Mouse (Mus musculus) forebrain, embryonic 12.5 days (tissue): ENCODE measurements at regions not wholly inside any gene's neighbourhood (a gene's known extent, or its start where the extent isn't known, plus 50 kb on each side); places are given as distances from the start of the nearest gene placed in this dataset.

Source experiments
- ATAC-seq: fragments of 200-750 bp; cut with Nextera tagmentation; 2 replicates; pipeline ENCODE4 v1.8.0; 2017; ENCODE audit warnings: moderate TSS enrichment; ENCODE audit not compliant: low FRiP score
- H3K27ac ChIP-seq: fragments of 300-500 bp; sonication (generic); 2 replicates; pipeline ENCODE4 v1.5.1; 2016; ENCODE audit warnings: mild to moderate bottlenecking
- H3K27me3 ChIP-seq: fragments of 300-500 bp; sonication (generic); 2 replicates; pipeline ENCODE4 v1.6.1; 2016; ENCODE audit warnings: mild to moderate bottlenecking
- H3K36me3 ChIP-seq: fragments of 300-500 bp; sonication (generic); replicated peaks from 2 replicates; pipeline ENCODE4 v1.6.1; 2016; ENCODE audit warnings: mild to moderate bottlenecking
- H3K4me1 ChIP-seq: fragments of 300-500 bp; sonication (generic); 2 replicates; pipeline ENCODE4 v1.6.1; 2016
- H3K4me2 ChIP-seq: fragments of 300-500 bp; sonication (generic); 2 replicates; pipeline ENCODE4 v1.6.1; 2016; ENCODE audit warnings: mild to moderate bottlenecking, moderate library complexity
- H3K4me3 ChIP-seq: fragments of 300-500 bp; sonication (generic); replicated peaks from 2 replicates; pipeline ENCODE4 v1.5.1; 2016; ENCODE audit warnings: mild to moderate bottlenecking
- H3K9ac ChIP-seq: fragments of 300-500 bp; sonication (generic); 2 replicates; pipeline ENCODE4 v1.6.1; 2016; ENCODE audit warnings: mild to moderate bottlenecking
- H3K9me3 ChIP-seq: fragments of 300-500 bp; sonication (generic); 2 replicates; pipeline ENCODE4 v1.6.1; 2016
- WGBS: fragments of 180-500 bp; shearing (Covaris S2); methylation state at CpG from one replicate; pipeline ENCODE4 v1.1.7; 2016; 5-methylcytosine and 5-hydroxymethylcytosine counted together

DNA sequence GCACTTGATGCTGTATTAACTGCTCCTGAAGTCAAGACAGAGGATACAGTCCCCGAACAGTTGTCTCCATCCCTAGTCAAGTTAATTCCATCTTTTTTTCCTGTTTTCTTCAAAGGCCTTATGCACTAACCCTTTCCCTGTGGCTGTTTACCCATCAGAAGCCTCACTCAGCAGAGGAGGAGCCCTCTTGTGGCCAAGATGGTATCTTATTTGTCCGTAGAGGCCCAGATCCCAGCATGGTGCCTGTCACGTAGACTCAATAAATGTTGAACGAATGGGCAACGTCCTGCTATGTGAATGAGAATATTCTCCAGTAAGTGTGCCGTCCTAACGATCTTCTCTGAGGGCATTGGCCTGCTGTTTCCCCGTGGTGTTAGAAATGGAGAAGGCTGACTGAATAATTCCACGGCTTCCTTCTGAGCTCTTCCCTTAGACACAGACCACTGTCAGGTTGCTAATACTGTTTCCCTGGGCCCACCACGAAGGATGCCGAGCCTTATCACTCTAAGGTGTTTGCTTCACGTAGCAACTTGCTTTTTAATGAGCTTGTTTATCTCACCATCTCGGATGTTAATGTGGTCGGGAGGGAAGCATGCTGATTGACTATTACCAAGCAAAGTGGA, 113.1 kb upstream of the Fmo9 start:
- ATAC-seq: no peak
- no peak overlapping the region for H3K4me3 ChIP-seq
- H3K4me2 ChIP-seq: no peak overlapping the region
- H3K4me1 ChIP-seq: no peaks in the 10 kb centered on the region
- H3K27me3 ChIP-seq: no peaks in the 10 kb centered on the region
- H3K27ac ChIP-seq: no peak overlapping the region
- WGBS: 52% methylated on average over 14 of the region's 14 CpGs
- no peak overlapping the region for H3K9ac ChIP-seq
- H3K9me3 ChIP-seq: no peaks in the 10 kb centered on the region
- H3K36me3 ChIP-seq: no peaks in the 10 kb centered on the region

DNA sequence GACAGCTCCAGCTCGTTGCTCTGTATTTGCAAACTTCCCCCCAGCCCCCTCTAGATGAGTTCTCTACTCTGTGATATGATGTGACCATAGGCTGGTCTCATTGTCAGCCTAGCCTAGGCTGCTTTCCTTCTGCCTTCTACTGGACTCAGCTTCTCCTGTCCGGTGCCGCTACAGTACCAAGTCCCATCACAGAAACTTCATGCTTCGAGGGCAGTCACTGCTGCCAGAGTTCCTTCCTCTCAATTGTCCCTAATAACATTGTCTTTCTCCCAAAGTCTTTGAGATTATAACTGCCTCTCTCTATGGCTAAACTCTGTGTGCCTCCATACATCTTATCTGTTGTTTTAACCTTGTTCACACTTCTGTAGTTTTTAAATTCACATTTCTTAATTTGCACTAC, 114.0 kb upstream of the Fmo9 start:
- no peak for ATAC-seq
- H3K4me3 ChIP-seq: no peak overlapping the region
- H3K4me1 ChIP-seq: no peaks in the 10 kb centered on the region
- no peak overlapping the region for H3K4me2 ChIP-seq
- H3K27ac ChIP-seq: no peak overlapping the region
- 85% methylated on average over 4 of the region's 4 CpGs for WGBS
- H3K9me3 ChIP-seq: no peaks in the 10 kb centered on the region
- no peaks in the 10 kb centered on the region for H3K27me3 ChIP-seq
- no peaks in the 10 kb centered on the region for H3K36me3 ChIP-seq
- H3K9ac ChIP-seq: no peak overlapping the region

DNA sequence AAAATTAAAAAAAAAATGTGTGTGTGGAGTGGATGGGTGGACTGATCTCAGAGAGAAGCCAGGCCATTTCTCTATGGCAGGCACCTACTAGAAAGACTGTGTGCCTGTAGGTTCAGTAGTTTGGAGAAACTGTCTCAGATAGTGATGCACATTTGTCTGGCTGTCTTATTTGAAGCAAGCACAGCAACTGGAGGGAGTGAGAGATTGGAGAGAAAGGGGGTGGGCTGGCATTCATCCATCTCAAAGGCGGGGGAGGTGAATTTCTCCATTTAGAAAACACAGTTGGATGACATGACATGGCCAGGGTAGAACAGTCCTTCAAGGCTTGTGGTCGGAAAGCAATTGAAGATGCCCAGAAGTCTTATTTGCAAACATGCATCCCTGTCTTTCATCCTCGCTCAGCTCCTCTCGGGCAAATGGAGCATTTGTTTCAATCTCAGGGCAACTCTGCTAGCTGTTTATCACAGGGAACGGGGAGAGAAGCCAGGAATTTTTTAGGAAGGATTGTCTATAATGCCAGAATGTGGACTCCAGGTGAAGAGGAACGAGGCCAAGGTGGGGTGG, 114.8 kb upstream of the Fmo9 start:
- Histone ChIP-seq H3K4me3 (no peak overlapping the region), H3K9ac (no peak overlapping the region)
- WGBS: 69% methylated on average over 6 of the region's 6 CpGs

GRCm38 (mm10) chr1:166796931-166797330, 115.3 kb upstream of the Fmo9 start:
- Histone ChIP-seq H3K4me3 (no peak overlapping the region), H3K4me1 (no peaks in the 10 kb centered on the region), H3K9ac (no peak overlapping the region), H3K36me3 (no peaks in the 10 kb centered on the region), H3K9me3 (no peaks in the 10 kb centered on the region), H3K27me3 (no peaks in the 10 kb centered on the region), H3K4me2 (no peak overlapping the region), H3K27ac (no peak overlapping the region)
- 80% methylated on average over 4 of the region's 4 CpGs for WGBS
- ATAC-seq: no peak

More for the DNA sequence above, 114.8 kb upstream of the Fmo9 start:
- H3K36me3 ChIP-seq: no peaks in the 10 kb centered on the region
- H3K9me3 ChIP-seq: no peaks in the 10 kb centered on the region
- H3K27me3 ChIP-seq: no peaks in the 10 kb centered on the region
- no peaks in the 10 kb centered on the region for H3K4me1 ChIP-seq
- H3K27ac ChIP-seq: no peak overlapping the region
- ATAC-seq: no peak
- H3K4me2 ChIP-seq: no peak overlapping the region

DNA sequence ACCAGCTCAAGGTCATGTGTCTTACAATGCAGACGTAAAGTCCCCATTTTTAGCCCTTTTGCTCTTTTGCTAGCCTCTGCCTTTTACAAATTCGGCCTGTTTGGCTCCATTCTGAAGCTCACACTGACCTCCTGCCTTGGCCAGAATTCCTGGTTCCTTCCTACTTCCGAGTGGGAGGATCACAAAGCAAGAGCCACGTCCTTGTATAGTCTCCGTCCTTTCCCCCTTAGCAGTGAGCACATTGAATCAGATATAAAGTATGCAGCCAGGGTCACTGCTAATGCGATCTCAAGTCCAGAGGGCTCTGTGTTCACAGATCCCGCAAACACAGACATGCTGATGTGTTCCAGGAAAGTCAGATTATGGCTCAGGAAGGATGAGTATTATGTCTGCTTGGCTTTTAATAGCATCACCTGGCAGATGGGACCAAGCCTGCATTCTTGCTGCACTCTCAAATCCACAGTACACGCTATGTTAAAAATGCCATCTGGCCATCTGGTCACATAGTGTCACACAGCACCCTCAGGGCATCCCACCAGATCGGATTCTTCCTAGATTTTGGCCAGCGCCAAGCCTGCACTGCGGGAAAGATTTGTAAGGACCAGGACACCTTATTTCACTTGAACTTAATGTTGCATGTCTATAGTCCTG, 119.4 kb upstream of the Fmo9 start:
- ATAC-seq: no peak
- H3K9me3 ChIP-seq: no peaks in the 10 kb centered on the region
- no peak overlapping the region for H3K27ac ChIP-seq
- no peak overlapping the region for H3K4me2 ChIP-seq
- H3K27me3 ChIP-seq: no peaks in the 10 kb centered on the region
- H3K4me1 ChIP-seq: no peaks in the 10 kb centered on the region
- WGBS: 85% methylated on average over 11 of the region's 11 CpGs
- no peak overlapping the region for H3K4me3 ChIP-seq
- H3K36me3 ChIP-seq: no peaks in the 10 kb centered on the region
- H3K9ac ChIP-seq: no peak overlapping the region

- Histone ChIP-seq H3K36me3 (no peaks in the 10 kb centered on the region), H3K27ac (no peak overlapping the region), H3K9me3 (no peaks in the 10 kb centered on the region), H3K4me1 (no peaks in the 10 kb centered on the region), H3K4me2 (no peak overlapping the region), H3K9ac (no peak overlapping the region), H3K4me3 (no peak overlapping the region), H3K27me3 (no peaks in the 10 kb centered on the region)
- WGBS: 73% methylated on average over 4 of the region's 4 CpGs
- ATAC-seq: no peak
Measured at GRCm38 (mm10) chr1:166801929-166802328, 120.3 kb upstream of the Fmo9 start.

GRCm38 (mm10) chr1:166803928-166804327, 122.3 kb upstream of the Fmo9 start:
- Histone ChIP-seq H3K27me3 (no peaks in the 10 kb centered on the region), H3K4me3 (no peak overlapping the region), H3K4me2 (no peak overlapping the region), H3K9me3 (no peaks in the 10 kb centered on the region), H3K4me1 (0 out of 2 replicates have a peak, but pooled peaks cover 3% of the 10 kb centered on the region), H3K27ac (no peak overlapping the region), H3K36me3 (no peaks in the 10 kb centered on the region), H3K9ac (no peak overlapping the region)
- 89% methylated on average over 2 of the region's 2 CpGs for WGBS
- ATAC-seq: no peak

- Histone ChIP-seq H3K4me1 (0 out of 2 replicates have a peak, but pooled peaks cover 3% of the 10 kb centered on the region), H3K36me3 (no peaks in the 10 kb centered on the region), H3K27ac (no peak overlapping the region), H3K4me3 (no peak overlapping the region), H3K9me3 (no peaks in the 10 kb centered on the region), H3K27me3 (no peaks in the 10 kb centered on the region), H3K9ac (no peak overlapping the region), H3K4me2 (no peak overlapping the region)
- no peak for ATAC-seq
- WGBS: 92% methylated on average over 1 of the region's 1 CpGs
Measured at GRCm38 (mm10) chr1:166804333-166804732, 122.7 kb upstream of the Fmo9 start.

GRCm38 (mm10) chr1:166807163-166807945, 125.7 kb upstream of the Fmo9 start:
- Histone ChIP-seq H3K4me3 (no peak overlapping the region), H3K9ac (no peak overlapping the region), H3K4me1 (0 out of 2 replicates have a peak, but pooled peaks cover 3% of the 10 kb centered on the region), H3K4me2 (no peak overlapping the region), H3K36me3 (no peaks in the 10 kb centered on the region), H3K27ac (no peak overlapping the region), H3K27me3 (no peaks in the 10 kb centered on the region), H3K9me3 (no peaks in the 10 kb centered on the region)
- whole genome bisulfite sequencing: 70% methylated on average over 7 of the region's 7 CpGs
- ATAC-seq: no peak

- no peak overlapping the region for H3K9ac ChIP-seq
- H3K27ac ChIP-seq: no peak overlapping the region
- no peak for ATAC-seq
- no peak overlapping the region for H3K4me3 ChIP-seq
- H3K4me2 ChIP-seq: no peak overlapping the region
- 84% methylated on average over 9 of the region's 9 CpGs for whole genome bisulfite sequencing
- H3K9me3 ChIP-seq: no peaks in the 10 kb centered on the region
- H3K27me3 ChIP-seq: no peaks in the 10 kb centered on the region
- no peaks in the 10 kb centered on the region for H3K36me3 ChIP-seq
- 0 out of 2 replicates have a peak, but pooled peaks cover 3% of the 10 kb centered on the region for H3K4me1 ChIP-seq
Measured at GRCm38 (mm10) chr1:166811341-166812071, 129.9 kb upstream of the Fmo9 start.

- WGBS: 90% methylated on average over 7 of the region's 7 CpGs
- Histone ChIP-seq H3K36me3 (no peaks in the 10 kb centered on the region), H3K27ac (no peak overlapping the region), H3K9me3 (no peaks in the 10 kb centered on the region), H3K4me1 (0 out of 2 replicates have a peak, but pooled peaks cover 2% of the 10 kb centered on the region), H3K9ac (no peak overlapping the region), H3K27me3 (no peaks in the 10 kb centered on the region), H3K4me2 (no peak overlapping the region), H3K4me3 (no peak overlapping the region)
- no peak for ATAC-seq
Measured at GRCm38 (mm10) chr1:166812072-166812461, 130.4 kb upstream of the Fmo9 start.

- H3K27ac ChIP-seq: no peak overlapping the region
- no peaks in the 10 kb centered on the region for H3K9me3 ChIP-seq
- H3K4me2 ChIP-seq: no peak overlapping the region
- no peaks in the 10 kb centered on the region for H3K36me3 ChIP-seq
- H3K4me1 ChIP-seq: no peaks in the 10 kb centered on the region
- no peak overlapping the region for H3K4me3 ChIP-seq
- ATAC-seq: no peak
- no peak overlapping the region for H3K9ac ChIP-seq
- 91% methylated on average over 7 of the region's 7 CpGs for WGBS
- no peaks in the 10 kb centered on the region for H3K27me3 ChIP-seq
Measured at GRCm38 (mm10) chr1:166812920-166813439, 131.3 kb upstream of the Fmo9 start.
